ENCODE assay signal across 10 mouse cellular contexts in genomic region chr9:21291868-21292267, GRCm38 (mm10). TPM values are rescaled to one million over a fixed set of nuclear protein-coding genes. Genes with fewer than 3 reads are reported as not detected.
DNase-seq lines count a peak whose midpoint lies in the region; ATAC-seq and TF ChIP-seq lines count a peak whose summit lies in the region.
"Not testable (repeated sequence)": the region's sequence is repeated elsewhere in the genome, so short reads cannot be mapped to it uniquely, and the experiment has no call there.
"Had no signal": no experiment of that assay in that cellular context is flagged by ENCODE, and none has a peak within 500 bp of the region (broad histone marks: within the 10 kb centered on the region; RNA-seq: fewer than 3 reads in every experiment).

No protein-coding gene starts in this region.

- peak overlapping the region; percentile 62 for H3K9ac ChIP-seq in heart, embryonic 12.5 days
- not testable (repeated sequence) for H3K9ac ChIP-seq in hindbrain, postnatal 0 days (replicated peaks; ENCODE audit: low read length)
- H3K9ac ChIP-seq in limb, embryonic 11.5 days (ENCODE audit: low read length) = peak overlapping the region; percentile 63; the same call in 1 of the 2 replicates
- peak overlapping the region; percentile 20 for H3K9ac ChIP-seq in lung, embryonic 15.5 days
- 0 out of 2 replicates have a peak overlapping the region, but pooled peaks have one; percentile 8 for H3K9ac ChIP-seq in stomach, postnatal 0 days (ENCODE audit: low read length)

- not testable (repeated sequence) for H3ac ChIP-seq in myocyte (ENCODE audit: control insufficient read depth, insufficient read length)

- ATAC-seq in heart, embryonic 12.5 days (ENCODE audit: insufficient number of reproducible peaks, low FRiP score); hindbrain, postnatal 0 days; limb, embryonic 11.5 days (ENCODE audit: insufficient number of reproducible peaks, low FRiP score, low TSS enrichment, low read depth); lung, embryonic 15.5 days (ENCODE audit: borderline replicate concordance, extremely low read depth, low FRiP score, low TSS enrichment); stomach, postnatal 0 days (ENCODE audit: low FRiP score, low TSS enrichment): not testable (repeated sequence)

- not testable (repeated sequence) for TF ChIP-seq EP300 in stomach, postnatal 0 days (optimal IDR thresholded peaks at IDR 0.05)

- not testable (repeated sequence) for TF ChIP-seq CTCF in bone marrow, adult 2 months (IDR thresholded peaks at IDR 0.05; ENCODE audit: control insufficient read depth, insufficient read depth, low read length); hindbrain, postnatal 0 days (IDR thresholded peaks at IDR 0.05; ENCODE audit: low read depth); stomach, postnatal 0 days (IDR thresholded peaks at IDR 0.05; ENCODE audit: low read depth)

- H3K27ac ChIP-seq in bone marrow, adult 2 months (ENCODE audit: control insufficient read depth, insufficient read depth, low read depth, low read length, poor library complexity) = peak overlapping the region; percentile 73
- H3K27ac ChIP-seq in heart, embryonic 12.5 days (ENCODE audit: poor library complexity, severe bottlenecking) = peak overlapping the region; percentile 85
- H3K27ac ChIP-seq in hindbrain, postnatal 0 days = not testable (repeated sequence)
- peak overlapping the region; percentile 78 for H3K27ac ChIP-seq in limb, embryonic 11.5 days (replicated peaks; ENCODE audit: low read depth, low read length)
- H3K27ac ChIP-seq in lung, embryonic 15.5 days = peak overlapping the region; percentile 86
- peak overlapping the region; percentile 40; the same call in 1 of the 2 replicates for H3K27ac ChIP-seq in stomach, postnatal 0 days (replicated peaks)

- peaks cover 33% of the 10 kb centered on the region for H3K36me3 ChIP-seq in erythroblast, embryonic 14.5 days (ENCODE audit: control insufficient read depth)
- H3K36me3 ChIP-seq in heart, embryonic 12.5 days; hindbrain, postnatal 0 days (ENCODE audit: insufficient read depth, low read length); limb, embryonic 11.5 days (ENCODE audit: control insufficient read depth, insufficient read depth, low read length); lung, embryonic 15.5 days; myocyte (ENCODE audit: control insufficient read depth, insufficient read depth); stomach, postnatal 0 days (ENCODE audit: control insufficient read depth, insufficient read depth, low read length): not testable (repeated sequence)

- DNase-seq in hindbrain, postnatal 0 days (ENCODE audit: low spot score); stomach, postnatal 0 days (ENCODE audit: low spot score): not testable (repeated sequence)
- DNase-seq in limb, embryonic 11.5 days (ENCODE audit: low spot score) = peak; percentile 41

- H3K4me2 ChIP-seq in heart, embryonic 12.5 days = peak overlapping the region; percentile 65
- H3K4me2 ChIP-seq in hindbrain, postnatal 0 days (ENCODE audit: low read depth, low read length) = peak overlapping the region; percentile 55
- peak overlapping the region; percentile 46 for H3K4me2 ChIP-seq in limb, embryonic 11.5 days (ENCODE audit: low read depth, severe bottlenecking)
- H3K4me2 ChIP-seq in lung, embryonic 15.5 days = peak overlapping the region; percentile 47
- peak overlapping the region; percentile 58 for H3K4me2 ChIP-seq in myocyte (ENCODE audit: low read depth)
- H3K4me2 ChIP-seq in stomach, postnatal 0 days (replicated peaks; ENCODE audit: low read depth) = peak overlapping the region; percentile 56

- peaks cover 27% of the 10 kb centered on the region for H3K79me2 ChIP-seq in myocyte (ENCODE audit: control insufficient read depth, insufficient read depth)

- H3K9me3 ChIP-seq in erythroblast, embryonic 14.5 days (ENCODE audit: control insufficient read depth, low read length); heart, embryonic 12.5 days (replicated peaks); hindbrain, postnatal 0 days (ENCODE audit: low read length); limb, embryonic 11.5 days (ENCODE audit: control insufficient read depth, low read length); lung, embryonic 15.5 days; stomach, postnatal 0 days (ENCODE audit: control insufficient read depth, low read length): not testable (repeated sequence)

- H3K4me3 ChIP-seq in bone marrow, adult 2 months (replicated peaks; ENCODE audit: control insufficient read depth, low read depth, low read length) = peak overlapping the region; percentile 66
- H3K4me3 ChIP-seq in erythroblast, embryonic 14.5 days (replicated peaks) = peak overlapping the region; percentile 79
- peak overlapping the region; percentile 45 for H3K4me3 ChIP-seq in heart, embryonic 12.5 days
- H3K4me3 ChIP-seq in hindbrain, postnatal 0 days (ENCODE audit: low read length) = peak overlapping the region; percentile 61
- peak overlapping the region; percentile 58 for H3K4me3 ChIP-seq in limb, embryonic 11.5 days (ENCODE audit: low read depth, low read length)
- H3K4me3 ChIP-seq in lung, embryonic 15.5 days = peak overlapping the region; percentile 32
- H3K4me3 ChIP-seq in myocyte = peak overlapping the region; percentile 91
- peak overlapping the region; percentile 69 for H3K4me3 ChIP-seq in stomach, postnatal 0 days (ENCODE audit: low read depth, low read length)

- not testable (repeated sequence) for TF ChIP-seq POLR2A in bone marrow, adult 2 months (IDR thresholded peaks at IDR 0.05; ENCODE audit: borderline replicate concordance, control insufficient read depth, low read depth, low read length); myocyte (IDR thresholded peaks at IDR 0.05; ENCODE audit: insufficient read length, low read depth)

- not testable (repeated sequence) for H3K4me1 ChIP-seq in bone marrow, adult 2 months (ENCODE audit: control insufficient read depth, insufficient read depth, low read length); limb, embryonic 11.5 days (ENCODE audit: control insufficient read depth, insufficient read depth, low read length); stomach, postnatal 0 days (replicated peaks; ENCODE audit: control insufficient read depth, insufficient read depth)
- H3K4me1 ChIP-seq in erythroblast, embryonic 14.5 days (ENCODE audit: control insufficient read depth) = peaks cover 34% of the 10 kb centered on the region
- H3K4me1 ChIP-seq in heart, embryonic 12.5 days (replicated peaks) = peaks cover 22% of the 10 kb centered on the region
- H3K4me1 ChIP-seq in hindbrain, postnatal 0 days (ENCODE audit: insufficient read depth, low read length) = peaks cover 13% of the 10 kb centered on the region
- H3K4me1 ChIP-seq in lung, embryonic 15.5 days = peaks cover 23% of the 10 kb centered on the region

- 10% methylated on average over 7 of the region's 7 CpGs for WGBS in bone marrow, adult 2 months
- WGBS in heart, embryonic 12.5 days = 14% methylated on average over 7 of the region's 7 CpGs
- 18% methylated on average over 7 of the region's 7 CpGs for WGBS in hindbrain, postnatal 0 days
- WGBS in limb, embryonic 11.5 days = 22% methylated on average over 7 of the region's 7 CpGs
- WGBS in lung, embryonic 15.5 days = 11% methylated on average over 7 of the region's 7 CpGs
- whole genome bisulfite sequencing in stomach, postnatal 0 days = 8% methylated on average over 7 of the region's 7 CpGs

- H3K27me3 ChIP-seq in erythroblast, embryonic 14.5 days (ENCODE audit: control insufficient read depth); heart, embryonic 12.5 days (replicated peaks); hindbrain, postnatal 0 days (ENCODE audit: insufficient read depth, low read length); limb, embryonic 11.5 days (ENCODE audit: control insufficient read depth, insufficient read depth, low read length); lung, embryonic 15.5 days; myocyte (ENCODE audit: control insufficient read depth, insufficient read depth, insufficient read length); stomach, postnatal 0 days (ENCODE audit: control insufficient read depth, insufficient read depth, low read length): not testable (repeated sequence)

RNA-seq across cellular contexts. Expression of gene Cdkn2d, which starts 0.7 kb away (rescaled TPM):
- 84.1 and 99.0 TPM in 2 replicates for polyA plus RNA-seq in bone marrow, adult 2 months (2011; ENCODE audit: insufficient read depth, insufficient read length, low replicate concordance, missing spikeins)
- 36.6 and 42.6 TPM in 2 replicates for polyA plus RNA-seq in erythroblast, embryonic 14.5 days (2012)
- 88.5 and 89.2 TPM in 2 replicates for polyA plus RNA-seq in heart, embryonic 12.5 days (2016; fragmentation: Nextera tagmentation; extraction: Ambion mirVana)
- total RNA-seq in hindbrain, postnatal 0 days (2014; rRNA removed) = 115 and 123 TPM in 2 replicates
- polyA plus RNA-seq in hindbrain, postnatal 0 days (2015; fragmentation: Nextera tagmentation; extraction: Ambion mirVana) = 134 and 142 TPM in 2 replicates
- 40.6 and 42.7 TPM in 2 replicates for polyA plus RNA-seq in limb, embryonic 11.5 days (2014; fragmentation: Nextera tagmentation; extraction: Ambion mirVana)
- 50.9 and 52.3 TPM in 2 replicates for polyA plus RNA-seq in lung, embryonic 15.5 days (2015; fragmentation: Nextera tagmentation; extraction: Ambion mirVana)
- polyA plus RNA-seq in myocyte (2012; fragmentation: generic; extraction: Trizol) = 53.2 TPM
- polyA plus RNA-seq in stomach, postnatal 0 days (2015; fragmentation: Nextera tagmentation; extraction: Ambion mirVana) = 23.1 and 28.0 TPM in 2 replicates

RNA-seq across cellular contexts. Expression of gene Kri1, which starts 4.1 kb away (rescaled TPM):
- 50.1 and 105 TPM in 2 replicates for polyA plus RNA-seq in bone marrow, adult 2 months (2011; ENCODE audit: insufficient read depth, insufficient read length, low replicate concordance, missing spikeins)
- 3.5 and 4.6 TPM in 2 replicates for polyA plus RNA-seq in erythroblast, embryonic 14.5 days (2012)
- 11.9 and 13.6 TPM in 2 replicates for polyA plus RNA-seq in heart, embryonic 12.5 days (2016; fragmentation: Nextera tagmentation; extraction: Ambion mirVana)
- 14.8 and 15.3 TPM in 2 replicates for total RNA-seq in hindbrain, postnatal 0 days (2014; rRNA removed)
- polyA plus RNA-seq in hindbrain, postnatal 0 days (2015; fragmentation: Nextera tagmentation; extraction: Ambion mirVana) = 10.9 and 11.8 TPM in 2 replicates
- 14.1 and 16.2 TPM in 2 replicates for polyA plus RNA-seq in limb, embryonic 11.5 days (2014; fragmentation: Nextera tagmentation; extraction: Ambion mirVana)
- 12.1 and 14.0 TPM in 2 replicates for polyA plus RNA-seq in lung, embryonic 15.5 days (2015; fragmentation: Nextera tagmentation; extraction: Ambion mirVana)
- 31.4 TPM for polyA plus RNA-seq in myocyte (2012; fragmentation: generic; extraction: Trizol)
- polyA plus RNA-seq in stomach, postnatal 0 days (2015; fragmentation: Nextera tagmentation; extraction: Ambion mirVana) = 6.7 and 7.9 TPM in 2 replicates

RNA-seq across cellular contexts. Expression of gene Ap1m2, which starts 20.3 kb away (rescaled TPM):
- polyA plus RNA-seq in bone marrow, adult 2 months (2011; ENCODE audit: insufficient read depth, insufficient read length, low replicate concordance, missing spikeins) = 1.8 TPM in 1 of 2 replicates, not detected in the other
- polyA plus RNA-seq in erythroblast, embryonic 14.5 days (2012) = not detected in 2 replicates
- 0.23 and 0.58 TPM in 2 replicates for polyA plus RNA-seq in heart, embryonic 12.5 days (2016; fragmentation: Nextera tagmentation; extraction: Ambion mirVana)
- 2.5 and 7.0 TPM in 2 replicates for total RNA-seq in hindbrain, postnatal 0 days (2014; rRNA removed)
- polyA plus RNA-seq in hindbrain, postnatal 0 days (2015; fragmentation: Nextera tagmentation; extraction: Ambion mirVana) = 3.8 and 3.9 TPM in 2 replicates
- polyA plus RNA-seq in limb, embryonic 11.5 days (2014; fragmentation: Nextera tagmentation; extraction: Ambion mirVana) = 8.0 and 8.2 TPM in 2 replicates
- polyA plus RNA-seq in lung, embryonic 15.5 days (2015; fragmentation: Nextera tagmentation; extraction: Ambion mirVana) = 52.2 and 53.3 TPM in 2 replicates
- not detected for polyA plus RNA-seq in myocyte (2012; fragmentation: generic; extraction: Trizol)
- 84.9 and 90.6 TPM in 2 replicates for polyA plus RNA-seq in stomach, postnatal 0 days (2015; fragmentation: Nextera tagmentation; extraction: Ambion mirVana)
- total RNA-seq: gastrocnemius, postnatal 36 days; hematopoietic stem cell, adult 5-6 weeks had no signal

RNA-seq across cellular contexts. Expression of gene Atg4d, which starts 26.8 kb away (rescaled TPM):
- polyA plus RNA-seq in bone marrow, adult 2 months (2011; ENCODE audit: insufficient read depth, insufficient read length, low replicate concordance, missing spikeins) = 42.9 and 74.7 TPM in 2 replicates
- polyA plus RNA-seq in erythroblast, embryonic 14.5 days (2012) = 25.4 and 30.2 TPM in 2 replicates
- 43.8 and 47.8 TPM in 2 replicates for polyA plus RNA-seq in heart, embryonic 12.5 days (2016; fragmentation: Nextera tagmentation; extraction: Ambion mirVana)
- 24.8 and 38.6 TPM in 2 replicates for total RNA-seq in hindbrain, postnatal 0 days (2014; rRNA removed)
- 32.1 and 35.5 TPM in 2 replicates for polyA plus RNA-seq in hindbrain, postnatal 0 days (2015; fragmentation: Nextera tagmentation; extraction: Ambion mirVana)
- 29.5 and 31.9 TPM in 2 replicates for polyA plus RNA-seq in limb, embryonic 11.5 days (2014; fragmentation: Nextera tagmentation; extraction: Ambion mirVana)
- 38.4 and 42.8 TPM in 2 replicates for polyA plus RNA-seq in lung, embryonic 15.5 days (2015; fragmentation: Nextera tagmentation; extraction: Ambion mirVana)
- 39.8 TPM for polyA plus RNA-seq in myocyte (2012; fragmentation: generic; extraction: Trizol)
- 38.6 and 41.7 TPM in 2 replicates for polyA plus RNA-seq in stomach, postnatal 0 days (2015; fragmentation: Nextera tagmentation; extraction: Ambion mirVana)

RNA-seq across cellular contexts. Expression of gene Slc44a2, which starts 28.6 kb away (rescaled TPM):
- polyA plus RNA-seq in bone marrow, adult 2 months (2011; ENCODE audit: insufficient read depth, insufficient read length, low replicate concordance, missing spikeins) = 57.3 and 106 TPM in 2 replicates
- polyA plus RNA-seq in erythroblast, embryonic 14.5 days (2012) = 0.76 and 0.82 TPM in 2 replicates
- polyA plus RNA-seq in heart, embryonic 12.5 days (2016; fragmentation: Nextera tagmentation; extraction: Ambion mirVana) = 69.1 and 73.6 TPM in 2 replicates
- total RNA-seq in hindbrain, postnatal 0 days (2014; rRNA removed) = 58.5 and 68.0 TPM in 2 replicates
- 52.6 and 58.8 TPM in 2 replicates for polyA plus RNA-seq in hindbrain, postnatal 0 days (2015; fragmentation: Nextera tagmentation; extraction: Ambion mirVana)
- polyA plus RNA-seq in limb, embryonic 11.5 days (2014; fragmentation: Nextera tagmentation; extraction: Ambion mirVana) = 79.9 and 84.5 TPM in 2 replicates
- 129 and 146 TPM in 2 replicates for polyA plus RNA-seq in lung, embryonic 15.5 days (2015; fragmentation: Nextera tagmentation; extraction: Ambion mirVana)
- 173 TPM for polyA plus RNA-seq in myocyte (2012; fragmentation: generic; extraction: Trizol)
- 55.2 and 62.6 TPM in 2 replicates for polyA plus RNA-seq in stomach, postnatal 0 days (2015; fragmentation: Nextera tagmentation; extraction: Ambion mirVana)

Comparison
In these comparisons a context has a peak if more than half of its experiments do, and no peak if none do; other contexts are left out.
1. H3K4me3 ChIP-seq: peak in every context shown above with its lines; median percentile 91 in myocyte; 79 in erythroblast, embryonic 14.5 days; 69 in stomach, postnatal 0 days; 66 in bone marrow, adult 2 months; 61 in hindbrain, postnatal 0 days; 58 in limb, embryonic 11.5 days; 45 in heart, embryonic 12.5 days; 32 in lung, embryonic 15.5 days.